Mouse (Mus musculus): ENCODE data around the gene Pomp.
"Not testable (repeated sequence)": the region's sequence is repeated elsewhere in the genome, so short reads cannot be mapped to it uniquely, and the experiment has no call there.

The Pomp gene

GRCm38 (mm10) chr5:147860076-147860448 is 199 bp upstream of the Pomp start:
- no peak for DNase-seq (ENCODE audit: low read depth, low spot score)

GRCm38 (mm10) chr5:147868674-147869073 is 8.4 kb downstream of the Pomp start:
- no peak for DNase-seq (ENCODE audit: low read depth, low spot score)

DNA sequence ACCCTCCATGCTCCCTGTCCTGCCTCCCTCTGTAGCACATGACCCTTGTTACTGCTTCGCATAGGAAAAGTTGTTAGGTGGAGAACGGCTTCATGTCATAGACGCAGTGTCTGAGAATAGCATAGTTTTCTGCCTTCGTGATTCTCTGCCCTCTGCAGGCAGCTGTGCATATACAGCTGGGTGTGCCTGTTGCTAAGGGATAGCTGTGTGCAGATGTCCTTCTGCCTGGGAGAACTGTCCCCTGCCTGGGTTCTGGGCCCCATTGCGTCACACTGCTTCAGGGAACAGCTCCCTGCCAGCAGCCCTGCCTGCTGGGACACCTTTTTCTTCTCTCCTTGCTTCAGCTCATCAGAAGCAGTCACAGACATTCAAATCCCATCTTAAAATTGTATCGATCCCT is 9.3 kb downstream of the Pomp start:
- no peak for DNase-seq (ENCODE audit: low read depth, low spot score)

- no peak for DNase-seq (ENCODE audit: low read depth, low spot score)
Measured at GRCm38 (mm10) chr5:147870296-147870695, 10.0 kb downstream of the Pomp start.

DNA sequence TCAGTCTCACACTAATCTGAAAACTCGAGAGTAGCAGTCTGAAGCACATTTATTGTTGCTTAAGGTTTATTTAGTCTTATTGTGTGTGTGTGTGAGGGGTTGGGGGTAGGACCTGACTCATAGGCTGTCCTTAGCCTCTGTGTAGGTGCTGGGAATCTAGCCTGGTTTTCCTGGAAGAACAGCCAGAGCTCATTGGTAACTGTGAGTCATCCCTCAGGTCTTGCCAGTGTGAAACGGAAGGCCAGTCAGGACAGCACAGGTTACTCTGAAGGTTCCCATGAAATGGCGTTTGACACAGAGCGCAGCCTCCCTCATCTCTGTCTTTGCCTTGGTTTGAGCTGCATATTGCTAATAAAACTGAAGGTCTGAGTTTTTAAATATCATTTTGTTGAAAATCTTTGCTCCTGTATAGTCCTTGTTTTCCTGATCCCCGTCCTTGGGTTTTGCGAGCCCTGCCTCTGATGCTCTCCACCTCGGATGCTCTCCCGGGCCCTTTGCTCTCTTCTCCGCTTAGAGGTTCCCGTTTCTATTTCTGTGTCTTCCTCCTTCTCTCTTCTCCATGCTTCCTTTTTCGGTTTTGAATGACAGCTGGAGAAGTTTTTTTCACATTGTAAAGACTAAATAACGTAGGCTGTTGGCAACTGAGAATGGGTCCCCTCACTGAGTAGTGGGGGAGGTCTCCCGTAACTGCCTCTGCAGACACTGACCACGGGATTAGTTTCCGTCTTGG is 11.0 kb downstream of the Pomp start:
- no peak for DNase-seq (ENCODE audit: low read depth, low spot score)

GRCm38 (mm10) chr5:147874491-147875065 is 14.3 kb downstream of the Pomp start:
- no peak for DNase-seq (ENCODE audit: low read depth, low spot score)

DNA sequence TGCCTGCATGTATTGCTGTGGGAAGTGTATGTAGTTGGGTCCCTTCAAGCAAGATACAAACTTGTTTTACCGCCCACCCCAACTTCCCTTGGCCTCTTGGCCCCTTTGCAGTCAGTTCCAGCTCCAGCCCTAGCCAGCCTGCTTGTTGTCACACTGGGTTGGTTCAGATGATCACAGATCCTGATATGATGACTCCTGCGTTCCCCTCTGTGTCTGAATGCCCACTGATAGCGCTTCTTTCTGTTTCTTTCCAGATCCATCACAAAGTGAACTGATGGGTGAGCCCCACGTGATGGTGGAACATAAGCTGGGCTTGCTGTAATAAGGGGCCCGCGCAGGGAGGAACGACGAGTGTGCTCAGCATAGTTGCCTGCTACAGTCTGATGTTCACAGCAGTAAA is 14.9 kb downstream of the Pomp start:
- DNase-seq (ENCODE audit: low read depth, low spot score) = no peak

- no peak for DNase-seq (ENCODE audit: low read depth, low spot score)
Measured at GRCm38 (mm10) chr5:147877520-147877919, 17.3 kb downstream of the Pomp start.

- no peak for DNase-seq (ENCODE audit: low read depth, low spot score)
Measured at GRCm38 (mm10) chr5:147879971-147880682, 19.9 kb downstream of the Pomp start.

DNA sequence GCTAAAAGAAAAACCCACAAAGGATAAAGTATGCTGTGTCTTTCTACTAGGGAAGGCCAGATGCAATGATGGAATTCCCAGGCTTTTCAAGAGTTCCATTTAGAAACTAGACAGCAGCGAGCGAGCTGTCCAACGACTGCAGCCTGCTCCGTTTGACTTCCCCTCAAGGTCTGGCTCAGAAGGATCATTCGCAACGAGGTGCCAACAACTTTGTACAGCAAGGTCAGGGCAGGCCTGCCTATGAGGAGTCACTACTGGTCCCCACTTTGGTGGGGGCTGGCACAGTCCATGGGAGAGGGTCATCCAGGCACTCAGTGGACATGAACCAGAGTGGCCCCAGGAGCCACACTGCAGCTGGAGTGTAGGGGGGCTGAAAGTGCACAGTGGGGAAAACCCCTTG is 23.3 kb downstream of the Pomp start:
- DNase-seq (ENCODE audit: low read depth, low spot score) = no peak

GRCm38 (mm10) chr5:147888313-147889297 is 28.3 kb downstream of the Pomp start:
- no peak for DNase-seq (ENCODE audit: low read depth, low spot score)

DNA sequence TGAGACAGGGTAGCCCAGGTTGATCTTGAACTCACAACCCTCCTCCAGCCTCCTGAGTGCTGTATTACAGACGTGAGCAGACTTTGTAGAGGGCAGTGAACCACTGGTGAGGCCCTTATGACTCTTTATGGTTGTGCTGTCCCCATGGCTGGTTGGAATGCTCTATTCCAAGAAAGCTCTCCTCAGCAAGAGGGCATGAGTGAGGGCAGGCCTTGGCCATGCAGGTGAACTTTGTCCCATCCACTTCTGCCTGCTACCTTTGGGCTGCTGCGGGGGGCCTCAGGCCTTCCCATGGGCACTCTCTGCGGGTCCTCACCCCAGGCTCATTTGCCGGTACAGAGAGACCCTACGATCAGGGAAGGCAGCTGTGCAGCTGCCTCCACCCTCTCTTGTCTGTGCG is 32.5 kb downstream of the Pomp start:
- DNase-seq (ENCODE audit: low read depth, low spot score) = no peak

DNA sequence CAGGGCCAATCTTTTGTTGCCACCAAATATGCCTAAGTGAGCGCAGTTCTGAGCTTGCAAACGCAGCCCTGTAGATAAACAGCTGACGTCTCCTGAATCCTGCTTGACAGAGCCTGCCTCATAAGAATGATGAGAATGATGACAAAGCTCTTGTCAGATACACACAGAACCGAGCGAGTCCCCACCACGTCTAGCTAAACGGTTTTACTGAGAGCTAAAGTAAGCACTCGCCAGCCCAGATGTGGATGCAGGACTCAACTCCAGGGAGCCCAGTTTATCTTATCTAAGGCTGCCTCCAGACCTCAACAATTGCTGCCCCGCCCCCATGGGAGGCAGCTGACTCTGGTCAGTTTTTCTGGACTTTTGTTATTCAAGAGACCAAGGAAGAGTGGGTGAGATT is 32.9 kb downstream of the Pomp start:
- no peak for DNase-seq (ENCODE audit: low read depth, low spot score)

- DNase-seq (ENCODE audit: low read depth, low spot score) = no peak
Measured at GRCm38 (mm10) chr5:147893766-147894454, 33.6 kb downstream of the Pomp start.

- DNase-seq (ENCODE audit: low read depth, low spot score) = peak; percentile 89
Measured at GRCm38 (mm10) chr5:147894455-147895076, 34.3 kb downstream of the Pomp start, which contains the start of gene Slc46a3. Gene Slc46a3, minus strand, starts transcription at chr5:147894815.

DNA sequence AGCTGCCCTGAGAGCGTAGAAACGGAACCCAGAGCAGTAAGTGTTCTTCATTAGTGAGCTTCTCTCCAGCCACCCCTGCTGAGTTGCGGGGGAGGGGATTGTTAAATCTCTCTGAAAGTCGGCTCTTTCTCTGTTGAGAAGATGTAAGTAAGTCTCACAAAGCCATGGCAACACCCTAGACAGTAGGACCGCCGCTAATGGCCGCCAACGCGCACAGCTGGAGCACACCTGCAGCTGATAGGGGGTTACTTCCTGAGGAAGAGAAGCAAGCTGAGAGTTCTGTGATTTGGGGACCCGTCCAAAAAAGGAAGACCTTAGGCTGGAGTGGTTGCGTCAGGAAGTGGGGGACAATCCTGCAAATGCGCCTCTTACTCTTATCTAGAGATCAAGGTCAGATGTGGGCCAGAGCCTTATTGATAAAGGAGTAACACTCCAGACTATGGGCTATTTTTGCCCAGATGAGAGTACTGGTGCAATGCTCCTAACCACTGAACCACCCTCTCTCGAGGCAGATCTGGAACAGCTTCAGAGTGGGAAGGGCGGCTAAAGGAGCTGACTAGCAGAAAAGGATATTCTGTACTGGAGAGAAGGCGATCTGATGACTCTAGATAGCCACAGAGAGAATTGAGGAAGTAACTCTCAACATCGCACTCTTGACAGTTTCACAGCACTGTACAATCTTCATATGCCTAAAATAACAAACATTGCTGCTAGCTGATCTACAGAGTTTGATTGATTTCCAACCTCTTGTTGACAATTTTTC is 35.4 kb downstream of the Pomp start:
- DNase-seq (ENCODE audit: low read depth, low spot score) = no peak

- not testable (repeated sequence) for DNase-seq (ENCODE audit: low read depth, low spot score)
Measured at GRCm38 (mm10) chr5:147896501-147896900, 36.2 kb downstream of the Pomp start.

- DNase-seq (ENCODE audit: low read depth, low spot score) = no peak
Measured at GRCm38 (mm10) chr5:147898254-147898653, 38.0 kb downstream of the Pomp start.

- no peak for DNase-seq (ENCODE audit: low read depth, low spot score)
Measured at GRCm38 (mm10) chr5:147898968-147899549, 38.8 kb downstream of the Pomp start.
